Mouse (Mus musculus) left cerebral cortex, adult 18-20 months (tissue): ENCODE results near the gene Npas3. TPM values are rescaled to one million over a fixed set of nuclear protein-coding genes. Genes with fewer than 3 reads are reported as not detected.

ENCODE experiments used
- DNase-seq, 2 experiments: peaks; one replicate each; pipeline ENCODE4 v3.0.0; 2021 to 2022; ENCODE audit warnings: low spot score in 2 of 2, mixed read lengths in 1 of 2
- total RNA-seq, 2 experiments: library from RNA; stranded (reverse); gene quantifications; 2 replicates each; pipeline ENCODE4 v1.2.3; 2021

The Npas3 gene
- total RNA-seq, 2 experiments from 2014 or later, result 18.5 to 22.3 TPM

GRCm38 (mm10) chr12:53407776-53408175 is 159.3 kb downstream of the Npas3 start:
- DNase-seq, result peak in 1 of 2 experiments; percentile 26

GRCm38 (mm10) chr12:53409711-53410110 is 161.2 kb downstream of the Npas3 start:
- DNase-seq, result no peak

GRCm38 (mm10) chr12:53410647-53411046 is 162.2 kb downstream of the Npas3 start:
- DNase-seq, result no peak

- no peak for DNase-seq
Observed at GRCm38 (mm10) chr12:53416096-53416495, 167.6 kb downstream of the Npas3 start.

- DNase-seq, result no peak
Observed at GRCm38 (mm10) chr12:53421701-53422100, 173.2 kb downstream of the Npas3 start.

GRCm38 (mm10) chr12:53423631-53424030 is 175.2 kb downstream of the Npas3 start:
- no peak for DNase-seq

- DNase-seq, result no peak
Observed at GRCm38 (mm10) chr12:53426006-53426405, 177.5 kb downstream of the Npas3 start.

GRCm38 (mm10) chr12:53427153-53427552 is 178.7 kb downstream of the Npas3 start:
- DNase-seq, result no peak

- DNase-seq, result no peak
Observed at GRCm38 (mm10) chr12:53442029-53442428, 193.6 kb downstream of the Npas3 start.

GRCm38 (mm10) chr12:53447469-53447868 is 199.0 kb downstream of the Npas3 start:
- DNase-seq, result no peak

- peak in 1 of 2 experiments; percentile 3 for DNase-seq
Observed at GRCm38 (mm10) chr12:53448040-53448439, 199.6 kb downstream of the Npas3 start.

- DNase-seq, result no peak
Observed at GRCm38 (mm10) chr12:53467549-53467948, 219.1 kb downstream of the Npas3 start.

- no peak for DNase-seq
Observed at GRCm38 (mm10) chr12:53474486-53474885, 226.0 kb downstream of the Npas3 start.

- no peak for DNase-seq
Observed at GRCm38 (mm10) chr12:53484924-53485323, 236.4 kb downstream of the Npas3 start.

- no peak for DNase-seq
Observed at GRCm38 (mm10) chr12:53496386-53496785, 247.9 kb downstream of the Npas3 start.

GRCm38 (mm10) chr12:53514885-53515284 is 266.4 kb downstream of the Npas3 start:
- DNase-seq, result no peak

- no peak for DNase-seq
Observed at GRCm38 (mm10) chr12:53519556-53519955, 271.1 kb downstream of the Npas3 start.

- no peak for DNase-seq
Observed at GRCm38 (mm10) chr12:53522631-53523030, 274.2 kb downstream of the Npas3 start.

GRCm38 (mm10) chr12:53527046-53527445 is 278.6 kb downstream of the Npas3 start:
- DNase-seq, result no peak

- DNase-seq, result no peak
Observed at GRCm38 (mm10) chr12:53529345-53529744, 280.9 kb downstream of the Npas3 start.

- no peak for DNase-seq
Observed at GRCm38 (mm10) chr12:53536816-53537215, 288.3 kb downstream of the Npas3 start.

GRCm38 (mm10) chr12:53556359-53556758 is 307.9 kb downstream of the Npas3 start:
- DNase-seq, result no peak

GRCm38 (mm10) chr12:53558259-53558658 is 309.8 kb downstream of the Npas3 start:
- no peak for DNase-seq
